Mouse (Mus musculus): Measurements from ENCODE around the gene Foxa3. TPM values are rescaled to one million over a fixed set of nuclear protein-coding genes. Genes with fewer than 3 reads are reported as not detected.
"Not testable (repeated sequence)": the region's sequence is repeated elsewhere in the genome, so short reads cannot be mapped to it uniquely, and the experiment has no call there.

Foxa3 gene
- 0.13 and 0.16 TPM in 2 replicates for polyA plus RNA-seq (2012; rRNA removed)

DNA sequence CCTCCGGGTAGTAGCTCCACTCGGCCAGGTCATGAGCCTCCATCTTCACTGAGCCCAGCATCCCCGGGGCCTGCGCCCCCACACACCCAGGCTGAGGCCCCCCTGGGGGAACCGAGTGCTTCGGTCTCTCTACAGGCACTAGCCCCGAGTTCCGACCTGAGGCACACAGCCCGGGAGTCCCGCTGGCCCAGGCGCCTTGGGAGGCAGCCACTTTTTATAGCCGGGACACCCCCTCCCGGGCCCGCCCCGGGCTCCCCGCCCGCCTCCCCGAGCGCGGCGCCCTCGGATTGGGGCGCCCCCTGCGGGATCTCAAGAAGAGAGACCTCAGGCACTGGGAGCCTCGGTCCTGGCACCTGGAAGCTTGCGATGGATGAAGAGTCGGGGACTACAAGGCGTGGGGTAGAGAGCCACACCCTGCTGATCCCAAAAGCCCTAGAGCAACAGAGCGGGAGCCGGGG is at the start of gene Foxa3:
Gene Foxa3, minus strand, starts transcription at position 182 of the 458 bp plus-strand sequence.
- Histone ChIP-seq H3K27me3 (replicated peaks; ENCODE audit: control insufficient read depth, insufficient read depth, low read length) (no peaks in the 10 kb centered on the region; the same call in 1 of the 2 replicates), H3K4me3 (ENCODE audit: insufficient read depth, low read depth, low read length) (peak within 1 kb of the TSS; percentile 90), H3K4me1 (ENCODE audit: control insufficient read depth, insufficient read depth, low read length) (peaks cover 8% of the 10 kb centered on the region; the same call in 1 of the 2 replicates), H3K36me3 (ENCODE audit: control insufficient read depth, insufficient read depth, low read length) (no peaks in the 10 kb centered on the region), H3K27ac (ENCODE audit: insufficient read depth, low read depth, low read length) (no peak within 1 kb of the TSS)
- TF ChIP-seq POLR2A (IDR thresholded peaks at IDR 0.05; ENCODE audit: low read depth, low read length), result no peak
- TF ChIP-seq CTCF (conservative IDR thresholded peaks at IDR 0.05; ENCODE audit: insufficient read depth, insufficient read length, low read depth, low read length), result peak; percentile 38
- WGBS, result 2% methylated on average over 30 of the region's 30 CpGs
- DNase-seq, result peak; percentile 54

DNA sequence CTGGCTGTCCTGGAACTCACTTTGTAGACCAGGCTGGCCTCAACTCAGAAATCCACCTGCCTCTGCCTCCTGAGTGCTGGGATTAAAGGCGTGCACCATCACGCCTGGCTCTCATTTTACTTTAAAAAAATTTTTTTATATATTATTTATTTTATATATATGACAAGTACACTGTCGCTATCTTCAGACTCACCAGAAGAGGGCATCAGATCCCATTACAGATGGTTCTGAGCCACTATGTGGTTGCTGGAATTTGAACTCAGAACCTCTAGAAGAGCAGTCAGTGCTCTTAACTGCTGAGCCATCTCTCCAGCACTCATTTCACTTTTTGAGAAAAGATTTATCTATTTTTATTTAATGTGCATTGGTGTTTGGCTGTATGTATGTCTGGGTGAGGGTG is 47.7 kb upstream of the Foxa3 start:
- not testable (repeated sequence) for H3K36me3 ChIP-seq (ENCODE audit: control insufficient read depth, insufficient read depth, low read length); H3K27me3 ChIP-seq (replicated peaks; ENCODE audit: control insufficient read depth, insufficient read depth, low read length); H3K4me1 ChIP-seq (ENCODE audit: control insufficient read depth, insufficient read depth, low read length); DNase-seq; H3K27ac ChIP-seq (ENCODE audit: insufficient read depth, low read depth, low read length); H3K4me3 ChIP-seq (ENCODE audit: insufficient read depth, low read depth, low read length)
- WGBS, result 49% methylated on average over 3 of the region's 3 CpGs

GRCm38 (mm10) chr7:19069500-19069899 is 46.2 kb upstream of the Foxa3 start:
- TF ChIP-seq CTCF (conservative IDR thresholded peaks at IDR 0.05; ENCODE audit: insufficient read depth, insufficient read length, low read depth, low read length), result peak; percentile 60
- no peak for TF ChIP-seq POLR2A (IDR thresholded peaks at IDR 0.05; ENCODE audit: low read depth, low read length)
- no peak overlapping the region for H3K27ac ChIP-seq (ENCODE audit: insufficient read depth, low read depth, low read length)
- no peak for DNase-seq
- 44% methylated on average over 3 of the region's 3 CpGs for WGBS
- H3K4me1 ChIP-seq (ENCODE audit: control insufficient read depth, insufficient read depth, low read length), result no peaks in the 10 kb centered on the region
- H3K27me3 ChIP-seq (replicated peaks; ENCODE audit: control insufficient read depth, insufficient read depth, low read length), result no peaks in the 10 kb centered on the region
- H3K4me3 ChIP-seq (ENCODE audit: insufficient read depth, low read depth, low read length), result no peak overlapping the region
- no peaks in the 10 kb centered on the region for H3K36me3 ChIP-seq (ENCODE audit: control insufficient read depth, insufficient read depth, low read length)

GRCm38 (mm10) chr7:19068707-19069106 is 45.4 kb upstream of the Foxa3 start:
- Histone ChIP-seq H3K36me3 (ENCODE audit: control insufficient read depth, insufficient read depth, low read length) (no peaks in the 10 kb centered on the region), H3K27ac (ENCODE audit: insufficient read depth, low read depth, low read length) (no peak overlapping the region), H3K4me1 (ENCODE audit: control insufficient read depth, insufficient read depth, low read length) (no peaks in the 10 kb centered on the region), H3K27me3 (replicated peaks; ENCODE audit: control insufficient read depth, insufficient read depth, low read length) (no peaks in the 10 kb centered on the region), H3K4me3 (ENCODE audit: insufficient read depth, low read depth, low read length) (no peak overlapping the region)
- DNase-seq, result peak; percentile 76
- TF ChIP-seq POLR2A (IDR thresholded peaks at IDR 0.05; ENCODE audit: low read depth, low read length), result no peak
- peak; percentile 78 for TF ChIP-seq CTCF (conservative IDR thresholded peaks at IDR 0.05; ENCODE audit: insufficient read depth, insufficient read length, low read depth, low read length)
- 2% methylated on average over 2 of the region's 2 CpGs for WGBS

DNA sequence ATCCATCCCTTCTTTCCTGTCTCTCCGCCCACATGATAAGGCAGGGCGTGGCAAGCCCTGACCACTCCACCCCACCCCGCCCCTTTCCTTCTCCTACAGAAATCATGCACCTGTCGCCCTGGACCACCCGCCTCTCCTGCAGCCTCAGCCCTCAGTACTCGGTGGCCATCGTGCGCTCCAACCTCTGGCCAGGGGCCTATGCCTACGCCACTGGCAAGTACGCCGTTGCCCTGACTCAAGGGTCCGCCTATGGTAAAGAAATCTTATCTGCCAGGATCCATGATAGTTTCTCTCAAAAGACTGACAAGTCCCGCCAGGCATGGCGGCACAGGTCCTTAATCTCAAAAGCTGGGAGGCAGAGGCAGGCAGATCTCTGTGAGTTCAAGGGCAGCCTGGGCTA is 44.6 kb upstream of the Foxa3 start:
- Histone ChIP-seq H3K4me1 (ENCODE audit: control insufficient read depth, insufficient read depth, low read length) (no peaks in the 10 kb centered on the region), H3K27ac (ENCODE audit: insufficient read depth, low read depth, low read length) (no peak overlapping the region), H3K4me3 (ENCODE audit: insufficient read depth, low read depth, low read length) (no peak overlapping the region), H3K36me3 (ENCODE audit: control insufficient read depth, insufficient read depth, low read length) (no peaks in the 10 kb centered on the region), H3K27me3 (replicated peaks; ENCODE audit: control insufficient read depth, insufficient read depth, low read length) (no peaks in the 10 kb centered on the region)
- no peak for DNase-seq
- WGBS, result 69% methylated on average over 14 of the region's 14 CpGs
- TF ChIP-seq POLR2A (IDR thresholded peaks at IDR 0.05; ENCODE audit: low read depth, low read length), result no peak

DNA sequence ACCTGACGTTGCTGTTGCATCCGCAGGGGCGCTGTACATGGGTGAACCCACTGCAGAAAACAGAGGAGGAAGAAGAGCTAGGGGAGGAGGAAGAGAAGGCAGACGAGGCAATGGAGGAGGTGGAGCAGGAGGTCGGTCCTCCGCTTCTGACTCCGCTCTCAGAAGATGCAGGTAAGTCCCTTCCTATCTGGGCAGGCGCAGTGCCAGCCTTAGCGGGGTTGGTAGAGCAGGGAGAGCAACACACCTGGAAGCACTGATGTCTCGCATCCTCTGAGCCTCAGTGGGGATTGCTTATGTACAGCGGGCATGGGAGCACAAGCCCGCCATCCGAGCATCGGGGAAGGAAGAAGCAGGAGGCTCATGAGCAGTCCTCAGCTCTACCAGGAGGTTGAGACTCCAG is 43.7 kb upstream of the Foxa3 start:
- no peak for DNase-seq
- H3K36me3 ChIP-seq (ENCODE audit: control insufficient read depth, insufficient read depth, low read length), result no peaks in the 10 kb centered on the region
- 40% methylated on average over 14 of the region's 14 CpGs for WGBS

GRCm38 (mm10) chr7:19065896-19066295 is 42.6 kb upstream of the Foxa3 start:
- TF ChIP-seq CTCF (conservative IDR thresholded peaks at IDR 0.05; ENCODE audit: insufficient read depth, insufficient read length, low read depth, low read length) (no peak), POLR2A (IDR thresholded peaks at IDR 0.05; ENCODE audit: low read depth, low read length) (no peak)
- no peak overlapping the region for H3K27ac ChIP-seq (ENCODE audit: insufficient read depth, low read depth, low read length)
- WGBS, result 49% methylated on average over 13 of the region's 13 CpGs
- no peaks in the 10 kb centered on the region for H3K27me3 ChIP-seq (replicated peaks; ENCODE audit: control insufficient read depth, insufficient read depth, low read length)
- no peak overlapping the region for H3K4me3 ChIP-seq (ENCODE audit: insufficient read depth, low read depth, low read length)
- no peaks in the 10 kb centered on the region for H3K36me3 ChIP-seq (ENCODE audit: control insufficient read depth, insufficient read depth, low read length)
- no peak for DNase-seq
- H3K4me1 ChIP-seq (ENCODE audit: control insufficient read depth, insufficient read depth, low read length), result no peaks in the 10 kb centered on the region

More for the DNA sequence above, 43.7 kb upstream of the Foxa3 start:
- TF ChIP-seq POLR2A (IDR thresholded peaks at IDR 0.05; ENCODE audit: low read depth, low read length), result no peak
- no peak for TF ChIP-seq CTCF (conservative IDR thresholded peaks at IDR 0.05; ENCODE audit: insufficient read depth, insufficient read length, low read depth, low read length)
- Histone ChIP-seq H3K27me3 (replicated peaks; ENCODE audit: control insufficient read depth, insufficient read depth, low read length) (no peaks in the 10 kb centered on the region), H3K4me3 (ENCODE audit: insufficient read depth, low read depth, low read length) (no peak overlapping the region), H3K27ac (ENCODE audit: insufficient read depth, low read depth, low read length) (no peak overlapping the region), H3K4me1 (ENCODE audit: control insufficient read depth, insufficient read depth, low read length) (no peaks in the 10 kb centered on the region)

- H3K36me3 ChIP-seq (ENCODE audit: control insufficient read depth, insufficient read depth, low read length), result no peaks in the 10 kb centered on the region
- H3K4me3 ChIP-seq (ENCODE audit: insufficient read depth, low read depth, low read length), result no peak overlapping the region
- TF ChIP-seq POLR2A (IDR thresholded peaks at IDR 0.05; ENCODE audit: low read depth, low read length) (no peak), CTCF (conservative IDR thresholded peaks at IDR 0.05; ENCODE audit: insufficient read depth, insufficient read length, low read depth, low read length) (no peak)
- no peak overlapping the region for H3K27ac ChIP-seq (ENCODE audit: insufficient read depth, low read depth, low read length)
- H3K4me1 ChIP-seq (ENCODE audit: control insufficient read depth, insufficient read depth, low read length), result no peaks in the 10 kb centered on the region
- no peaks in the 10 kb centered on the region for H3K27me3 ChIP-seq (replicated peaks; ENCODE audit: control insufficient read depth, insufficient read depth, low read length)
- DNase-seq, result no peak
- 87% methylated on average over 10 of the region's 10 CpGs for WGBS
Observed at GRCm38 (mm10) chr7:19057405-19057804, 34.1 kb upstream of the Foxa3 start.
